Mouse (Mus musculus): ENCODE measurements at regions not wholly inside any gene's neighbourhood (a gene's known extent, or its start where the extent isn't known, plus 50 kb on each side); places are given as distances from the start of the nearest gene placed in this dataset.

DNA sequence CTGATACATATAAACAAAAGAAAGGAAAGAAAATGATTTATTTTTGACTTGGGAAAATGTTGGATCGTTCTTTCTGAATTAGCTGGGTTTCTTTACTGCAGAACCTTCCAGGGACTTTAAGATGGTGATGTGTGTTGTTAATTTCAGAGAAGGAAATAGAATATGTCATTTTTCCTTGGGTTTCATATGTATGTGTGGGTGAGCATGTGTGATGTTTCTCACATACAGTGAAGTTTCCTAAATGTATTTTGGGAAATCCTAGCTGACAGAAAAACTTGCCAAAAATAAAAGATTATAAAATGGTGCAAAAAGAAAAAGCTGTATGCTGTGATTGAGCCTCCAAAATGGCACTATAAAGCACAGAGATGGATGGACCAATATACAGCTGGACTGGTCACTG, 319.2 kb downstream of the Lmx1a start:
- in situ Hi-C loops (cut with MboI, MseI), result no loop called here

DNA sequence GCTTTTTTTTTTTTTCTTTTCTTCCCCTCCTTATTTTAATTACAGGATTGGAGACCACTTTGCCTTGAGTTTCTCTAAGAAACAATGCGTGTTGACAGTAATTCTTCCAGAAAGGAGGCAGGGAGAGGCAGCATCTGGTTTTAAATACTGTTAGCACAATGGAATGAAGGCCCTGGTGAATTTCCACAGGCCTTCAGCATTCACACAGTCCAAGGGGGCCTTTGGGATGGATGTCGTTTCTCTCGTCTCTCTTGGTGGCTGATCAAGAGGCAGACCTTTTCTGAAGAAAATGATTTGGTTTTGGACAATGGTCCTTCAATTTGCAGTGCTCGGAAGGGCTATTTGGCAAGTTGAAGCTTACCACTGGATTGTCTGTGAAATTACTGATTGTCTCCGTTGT, 321.4 kb downstream of the Lmx1a start:
- in situ Hi-C loops (cut with MboI, MseI), result no loop called here

DNA sequence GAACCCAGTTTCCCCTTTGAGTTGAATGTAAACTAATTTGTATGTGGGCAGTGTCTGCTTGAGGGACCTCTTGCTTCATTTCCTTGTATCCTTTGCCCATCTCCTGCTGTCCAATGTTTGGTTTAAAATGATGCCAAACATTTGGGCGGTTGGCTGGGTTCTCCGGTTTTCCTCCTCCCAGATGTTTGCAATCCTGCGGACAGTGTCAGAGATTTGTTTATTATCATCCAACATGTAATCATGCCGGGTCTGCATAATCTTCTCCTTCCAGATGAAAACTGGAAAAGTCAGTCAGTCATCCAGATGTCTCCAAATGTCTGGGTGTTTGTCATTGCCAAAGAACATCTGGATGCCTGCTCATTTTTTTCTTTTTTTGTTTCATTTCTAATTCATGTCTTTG, 323.0 kb downstream of the Lmx1a start:
- in situ Hi-C loops (cut with MboI, MseI), result no loop called here

DNA sequence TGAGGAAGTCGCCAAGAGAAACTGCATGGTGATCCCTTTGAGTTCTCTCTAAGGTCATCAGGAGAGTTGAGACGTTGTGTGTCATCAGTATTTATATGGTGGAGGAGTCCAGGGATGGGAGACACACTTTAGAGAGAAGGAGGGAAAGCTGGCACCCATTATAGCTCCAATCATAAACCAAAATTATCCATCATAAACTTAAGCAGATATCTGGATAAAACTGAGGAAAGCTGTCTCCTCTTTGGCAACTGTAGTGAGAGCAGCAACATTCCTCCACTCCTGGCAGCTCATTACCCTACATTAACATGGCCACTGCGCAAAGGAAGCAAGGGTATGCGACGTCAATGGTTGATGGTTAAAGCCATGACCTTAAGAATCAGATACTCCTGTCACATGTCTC, 323.6 kb downstream of the Lmx1a start:
- in situ Hi-C loops (cut with MboI, MseI), result no loop called here

DNA sequence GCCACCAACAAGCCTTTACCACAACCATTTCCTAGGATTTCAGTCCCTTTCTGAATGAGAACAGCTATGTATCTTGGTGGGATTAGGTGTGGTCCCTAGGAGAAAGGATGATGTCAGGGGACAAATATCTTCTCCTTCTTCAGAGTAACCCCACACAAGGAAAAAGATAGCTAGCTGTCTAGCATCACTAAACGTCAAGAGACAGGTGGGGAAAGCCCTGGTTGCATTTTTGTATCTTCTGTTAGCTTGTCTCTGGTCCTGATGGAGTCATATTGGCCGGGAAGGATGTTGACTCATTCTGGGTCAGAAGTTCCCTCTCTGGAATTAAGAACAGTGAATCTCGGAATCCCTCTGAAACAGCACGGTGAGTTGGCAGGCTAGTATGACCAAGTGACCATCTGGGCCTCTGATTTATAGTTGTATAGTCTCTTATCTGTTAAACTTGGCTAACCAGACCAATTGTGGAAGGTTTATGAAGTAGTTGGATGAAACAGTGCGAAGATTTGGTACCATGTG, 327.4 kb downstream of the Lmx1a start:
- in situ Hi-C loops (cut with MboI, MseI), result no loop called here

DNA sequence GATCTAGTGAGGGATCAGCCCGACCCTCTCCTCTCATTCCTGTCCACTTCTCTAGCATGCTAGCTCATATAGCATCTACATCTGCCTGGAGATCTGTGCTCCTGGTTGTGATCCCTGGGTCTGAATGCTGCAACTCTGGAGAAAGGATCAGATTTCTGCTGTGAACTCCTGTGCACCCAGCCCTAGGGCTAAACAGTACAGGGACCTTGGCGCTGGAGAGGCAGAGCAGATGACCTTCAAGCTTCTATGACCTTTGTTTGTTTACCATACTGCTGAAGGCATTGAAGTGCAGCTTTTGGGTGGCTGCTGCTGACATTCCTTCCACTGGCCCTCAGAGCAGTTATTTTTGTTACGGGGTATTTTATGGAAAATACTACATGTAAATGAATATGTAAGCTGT, 337.4 kb downstream of the Lmx1a start:
- in situ Hi-C loops (cut with MboI, MseI), result no loop called here

DNA sequence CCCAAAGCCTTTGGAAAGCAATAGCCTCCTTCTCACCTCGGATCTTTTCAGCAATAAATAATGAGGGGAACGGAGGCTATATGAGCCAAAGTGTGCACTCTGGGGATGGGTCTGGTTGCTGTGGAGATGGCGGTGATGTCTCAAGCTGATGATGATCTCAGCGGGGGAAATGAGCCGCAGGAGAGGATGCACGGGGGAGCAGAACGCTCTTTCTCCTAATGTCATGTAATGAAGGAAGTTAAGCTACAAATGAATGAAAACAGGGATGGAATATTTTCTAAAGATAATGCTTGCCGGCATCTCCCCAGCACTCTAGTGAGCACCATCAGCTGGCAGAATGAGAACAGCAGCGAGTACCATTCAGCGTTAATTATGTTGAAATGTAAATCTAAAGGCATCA, 355.7 kb downstream of the Lmx1a start:
- in situ Hi-C loops (cut with MboI, MseI), result no loop called here

DNA sequence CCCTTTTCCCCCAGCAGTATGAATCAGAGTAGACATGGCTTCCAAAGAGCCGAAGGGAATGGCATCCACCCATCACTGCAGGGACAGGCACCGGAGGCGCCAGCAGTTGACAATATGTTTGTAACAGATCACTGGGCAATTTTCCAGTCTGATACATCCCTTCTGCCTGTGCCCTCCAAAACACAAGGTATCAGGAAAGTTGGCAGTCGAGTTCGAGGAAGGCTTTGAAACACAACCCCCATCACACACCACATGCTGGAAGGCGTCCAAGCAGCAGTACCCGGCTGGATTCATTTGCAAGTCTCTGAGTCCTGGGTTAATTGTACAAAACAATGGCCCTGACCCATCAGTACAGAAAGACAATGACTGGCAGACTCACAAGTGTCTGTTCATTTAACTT, 357.3 kb downstream of the Lmx1a start:
- in situ Hi-C loops (cut with MboI, MseI), result no loop called here

DNA sequence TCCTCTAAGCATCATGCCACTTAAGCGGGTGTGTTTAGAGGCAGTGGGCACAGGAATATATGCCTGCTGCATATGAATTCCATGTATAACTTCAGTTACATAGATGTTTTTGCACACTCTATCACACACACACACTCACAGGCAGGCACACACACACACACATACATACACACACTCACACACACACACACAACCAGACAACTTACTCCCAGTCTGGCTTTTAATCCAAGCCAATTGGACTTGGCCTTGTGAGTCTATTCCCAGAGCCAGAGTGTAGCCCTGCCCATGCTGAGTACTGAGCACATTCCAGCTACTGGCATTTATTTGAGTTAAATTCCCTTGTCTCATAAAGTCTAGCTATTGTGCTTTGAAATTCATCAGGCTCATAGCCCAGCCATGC, 357.7 kb downstream of the Lmx1a start:
- in situ Hi-C loops (cut with MboI, MseI), result no loop called here

DNA sequence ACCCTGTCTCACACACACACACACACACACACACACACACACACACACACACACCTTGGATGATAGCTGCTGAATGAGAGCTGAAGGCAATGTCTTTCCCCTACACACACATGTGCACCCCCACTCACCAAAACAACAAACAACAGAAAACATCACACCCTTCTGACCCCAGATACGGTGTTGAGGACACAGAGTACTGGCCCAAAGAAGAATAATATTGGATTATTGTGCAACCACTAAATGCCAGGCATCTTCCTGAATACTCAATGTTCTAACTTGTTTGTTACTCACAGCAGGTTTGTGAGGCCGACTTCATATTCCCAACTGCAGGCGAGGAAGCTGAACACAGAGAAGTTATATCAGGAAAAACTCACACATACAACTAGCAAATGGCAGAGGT, 360.9 kb downstream of the Lmx1a start:
- in situ Hi-C loops (cut with MboI, MseI), result no loop called here

DNA sequence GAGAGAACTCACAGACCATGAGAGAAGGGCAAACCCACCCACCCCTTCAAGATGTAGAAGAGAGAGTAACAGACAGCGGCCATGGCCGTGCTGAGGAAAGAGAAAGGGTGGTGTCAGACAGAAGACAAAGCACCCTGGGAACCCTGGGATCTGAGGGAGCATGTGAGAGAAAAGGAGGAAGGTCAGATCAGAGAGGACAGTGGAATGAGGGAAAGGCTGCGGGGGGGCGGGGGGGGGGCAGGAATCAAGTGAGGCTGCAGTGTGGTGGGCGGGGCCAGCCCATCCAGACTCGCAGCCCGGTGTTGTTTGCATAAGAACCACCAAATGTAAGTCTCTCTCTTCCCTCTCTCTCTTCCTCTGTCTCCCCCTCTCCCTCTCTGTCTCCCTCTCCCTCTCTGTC, 367.4 kb downstream of the Lmx1a start:
- in situ Hi-C loops (cut with MboI, MseI), result no loop called here

DNA sequence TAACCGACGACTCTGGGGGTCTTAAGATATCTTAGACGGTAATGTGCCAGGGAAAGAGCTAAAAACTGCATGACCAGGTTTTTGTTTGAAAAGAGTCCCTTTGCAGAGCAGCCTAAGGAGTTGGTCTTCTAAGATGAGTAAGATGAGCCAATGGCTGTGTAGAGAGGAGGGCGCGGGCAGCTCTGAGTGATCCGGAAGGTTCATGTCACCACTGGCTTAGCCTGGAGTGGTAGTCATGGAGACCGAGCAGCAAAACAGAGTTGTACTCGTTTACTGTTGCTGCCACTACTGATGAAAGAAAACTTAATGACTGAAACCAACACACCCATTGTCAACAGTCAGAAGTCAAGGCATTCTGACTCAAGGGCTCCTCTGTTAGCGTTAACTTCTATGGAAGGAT, 368.4 kb downstream of the Lmx1a start:
- in situ Hi-C loops (cut with MboI, MseI), result no loop called here

DNA sequence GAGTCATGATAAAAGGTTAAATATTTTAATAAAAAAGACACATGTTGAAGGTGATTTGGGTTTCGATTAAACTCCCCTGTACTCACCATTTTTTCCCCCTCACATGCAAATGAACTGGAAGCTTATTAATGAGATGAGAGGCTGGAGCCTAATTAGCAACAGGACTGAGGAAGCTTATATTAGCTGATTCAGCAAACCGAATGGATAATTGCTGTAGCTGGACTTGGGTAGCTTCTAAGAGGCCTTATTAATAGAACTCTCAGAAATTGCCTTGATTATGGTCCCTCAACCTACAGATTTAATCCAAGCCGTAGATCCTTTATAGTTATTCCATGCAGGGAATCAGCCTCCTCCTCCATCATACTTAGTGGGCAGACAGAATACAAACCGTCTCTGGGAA, 369.7 kb downstream of the Lmx1a start:
- in situ Hi-C loops (cut with MboI, MseI), result no loop called here

DNA sequence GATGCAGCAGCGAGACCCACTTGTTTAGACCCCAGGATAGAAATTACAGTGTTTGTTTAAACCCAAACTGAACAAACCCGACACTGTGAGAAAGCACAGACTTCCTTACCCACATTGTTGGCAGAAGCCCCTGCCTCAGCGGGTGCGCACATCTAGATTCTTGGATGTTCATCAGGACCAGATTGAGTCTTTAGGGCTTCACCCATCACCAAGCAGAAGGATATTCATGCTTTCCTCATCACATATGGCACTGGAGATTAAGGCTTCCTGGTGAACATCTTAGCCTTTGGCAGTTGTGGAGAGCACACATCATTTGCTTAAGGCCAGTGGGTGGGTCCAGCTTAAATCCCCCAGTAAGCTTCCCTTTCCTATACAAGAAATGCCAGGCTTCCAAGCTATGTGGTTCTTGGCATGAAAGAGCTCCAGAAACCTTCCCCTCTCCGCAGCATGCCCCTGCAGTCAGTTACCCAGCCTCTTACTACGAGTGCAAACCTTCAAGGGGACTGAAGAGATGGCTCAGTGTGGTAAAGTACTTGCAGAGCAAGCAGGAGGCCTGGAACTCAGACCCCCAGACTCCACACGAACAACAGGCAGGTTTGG, 367.9 kb downstream of the Pbx1 start:
- in situ Hi-C loops (cut with MboI, MseI), result no loop called here

DNA sequence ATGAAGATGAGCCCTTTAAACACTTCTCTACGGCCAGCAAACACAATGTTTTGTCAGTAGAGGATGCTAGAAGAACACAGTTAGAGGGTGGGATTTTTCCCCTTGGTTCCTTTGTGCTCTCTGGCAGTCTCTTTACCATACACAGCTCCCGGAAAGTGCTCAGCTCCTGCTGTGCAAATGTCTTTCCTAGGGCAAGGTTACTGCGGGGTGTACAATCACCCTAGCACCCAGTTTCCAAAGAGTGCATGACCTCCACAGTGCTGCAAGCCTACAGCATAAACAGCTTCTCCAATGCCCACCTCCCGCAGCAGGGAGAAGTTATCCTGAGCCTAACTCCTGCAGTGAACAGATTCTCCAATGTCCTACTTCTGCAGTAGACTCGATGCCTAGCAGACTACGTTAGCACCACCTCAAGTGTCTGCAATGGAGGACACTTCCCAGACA, 366.4 kb downstream of the Pbx1 start:
- in situ Hi-C loops (cut with MboI, MseI), result no loop called here

DNA sequence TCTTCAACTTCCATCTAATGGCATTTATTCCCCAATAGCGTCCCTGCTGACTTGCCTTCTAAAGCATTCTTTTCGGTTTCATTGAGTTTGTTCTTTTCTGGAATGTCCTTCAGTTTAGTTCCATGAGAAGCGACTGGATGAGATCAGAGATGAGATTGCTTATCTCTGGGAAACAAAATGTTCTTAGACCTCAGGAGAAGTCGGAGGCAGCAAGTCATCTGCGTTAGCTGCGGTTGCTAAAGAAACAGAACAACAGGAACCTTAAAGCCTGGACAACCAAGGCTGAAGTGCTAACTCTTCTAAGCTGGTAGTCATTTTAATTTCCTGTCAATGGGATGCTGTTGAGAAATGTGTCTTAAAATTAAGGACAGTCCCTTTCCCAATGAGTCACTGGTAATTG, 365.3 kb downstream of the Pbx1 start:
- in situ Hi-C loops (cut with MboI, MseI), result no loop called here

DNA sequence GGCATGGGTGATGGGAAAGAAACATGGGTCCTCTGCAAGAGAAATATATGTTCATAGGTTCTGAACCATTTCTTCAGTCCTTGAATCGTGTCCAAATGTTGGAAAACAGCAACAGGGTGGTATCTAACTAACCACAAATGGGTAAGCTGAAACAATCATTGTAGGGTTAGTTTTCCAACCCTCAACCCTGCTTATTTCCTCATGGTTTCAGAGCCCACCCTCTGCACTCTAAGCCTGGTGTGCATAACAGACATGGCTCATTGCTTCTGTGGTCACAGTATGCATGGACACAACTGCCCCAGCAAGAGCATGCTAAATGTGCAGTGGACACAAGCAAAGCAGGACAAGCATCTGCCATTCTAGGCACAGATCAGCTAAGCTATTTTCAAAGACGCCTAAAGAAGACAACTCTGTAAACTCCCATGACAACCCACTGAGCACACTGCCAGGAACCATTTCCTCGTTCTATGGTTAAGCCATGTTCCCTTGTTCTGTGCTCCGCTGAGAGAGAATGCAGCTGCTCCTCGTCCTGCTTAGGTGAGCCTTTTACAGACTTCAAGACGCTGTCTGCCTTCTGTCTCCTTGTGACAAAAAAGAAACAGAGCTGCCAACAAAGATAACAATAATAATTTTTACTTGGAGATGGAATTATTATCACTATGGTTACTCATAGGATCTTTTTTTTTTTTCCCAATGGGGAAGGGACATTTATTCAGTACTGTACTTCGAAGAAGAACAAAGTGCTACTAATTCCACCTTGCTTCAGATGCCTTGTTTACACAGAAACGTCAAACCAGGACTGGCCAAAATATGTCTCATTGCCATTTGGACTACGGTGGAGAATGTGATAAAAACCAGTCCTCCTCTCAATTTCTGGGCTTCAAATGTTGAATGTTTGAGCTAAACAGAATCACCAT, 363.8 kb downstream of the Pbx1 start:
- in situ Hi-C loops (cut with MboI, MseI), result no loop called here

DNA sequence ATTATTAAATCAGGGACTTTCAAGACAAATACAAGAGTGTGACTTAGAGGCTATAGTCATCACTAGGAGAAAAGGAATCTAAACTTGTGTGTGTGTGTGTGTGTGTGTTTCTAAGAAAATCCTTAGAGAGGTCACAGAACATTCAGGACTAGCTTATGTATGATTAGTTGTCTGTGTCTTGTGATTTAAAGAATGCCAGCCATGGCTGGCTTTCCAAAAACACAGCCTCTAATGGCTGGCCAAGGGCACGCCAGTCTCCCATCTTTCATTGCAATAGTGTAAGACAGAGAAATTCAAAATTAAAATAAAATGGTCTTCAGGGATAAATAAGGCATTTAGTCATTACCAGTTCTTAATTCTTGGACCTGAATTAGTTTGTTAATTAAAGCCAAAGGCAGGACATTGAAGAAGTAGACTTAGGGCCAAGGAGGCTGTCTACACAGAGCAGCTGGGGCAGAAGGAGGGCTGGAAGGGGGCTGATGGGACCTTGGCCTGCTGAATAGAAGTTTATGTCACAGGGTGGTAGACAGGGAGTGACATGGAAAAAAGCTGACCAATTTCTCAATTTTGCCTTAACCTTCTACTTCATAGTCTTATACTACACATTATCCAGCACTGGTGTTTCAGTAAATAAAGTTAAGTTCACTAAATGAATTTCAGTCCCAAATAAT, 363.0 kb downstream of the Pbx1 start:
- in situ Hi-C loops (cut with MboI, MseI), result no loop called here

Data from T-helper 2 cell (primary cell).